Mouse (Mus musculus) liver, embryonic 14.5 days (tissue): ENCODE data around the gene Cyp1b1.

Experiments used
- CTCF ChIP-seq: IDR thresholded peaks from 2 replicates; pipeline ENCODE4 v1.5.1; 2016; ENCODE audit warnings: antibody characterized with exemption, low read depth, control low read depth
- EP300 ChIP-seq: IDR thresholded peaks from 2 replicates; pipeline ENCODE4 v1.6.1; 2016; ENCODE audit warnings: antibody characterized with exemption, low read depth

DNA sequence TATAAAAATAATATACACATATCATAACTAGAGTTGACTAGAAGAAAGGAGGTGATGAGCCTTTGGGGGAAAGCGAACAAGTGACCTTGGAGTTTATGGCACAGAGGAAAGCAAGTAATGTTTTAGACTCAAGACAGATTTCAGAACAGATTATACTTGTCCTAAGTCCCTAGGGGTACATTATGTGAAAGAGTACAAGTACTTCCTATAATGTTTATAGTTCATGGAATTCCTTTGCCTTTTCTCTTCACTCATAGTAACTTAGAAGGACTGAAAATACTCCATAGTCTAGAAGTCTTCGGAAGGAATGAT lies 50.8 kb downstream of the Cyp1b1 start:
- TF ChIP-seq CTCF, result no peak
- TF ChIP-seq EP300, result no peak
